Mouse (Mus musculus): ENCODE results near the gene Pebp1. TPM values are rescaled to one million over a fixed set of nuclear protein-coding genes. Genes with fewer than 3 reads are reported as not detected.

The Pebp1 gene
- total and polyA plus RNA-seq, 3 experiments, result 558 to 568 TPM; not detected in 1

- no peak for DNase-seq (ENCODE audit: low read depth, low spot score)
- Histone ChIP-seq H3K36me3 (ENCODE audit: control insufficient read depth in 1 of 2, insufficient read depth in 2 of 2, low read length in 2 of 2) (peaks cover 0 to 13% of the 10 kb centered on the region in 2 experiments; a peak in 2 of 4 replicates), H3K9me3 (replicated peaks; ENCODE audit: insufficient read depth, low read length) (no peaks in the 10 kb centered on the region), H3K27me3 (ENCODE audit: control insufficient read depth in 1 of 2, insufficient read depth in 2 of 2, low read length in 2 of 2) (no peaks in the 10 kb centered on the region), H3K27ac (ENCODE audit: control insufficient read depth, low read depth, low read length) (no peak overlapping the region), H3K4me1 (ENCODE audit: control insufficient read depth in 1 of 2, insufficient read depth in 2 of 2, low read length in 2 of 2) (no peaks in the 10 kb centered on the region), H3K9ac (ENCODE audit: control insufficient read depth, low read depth, low read length, poor library complexity, severe bottlenecking) (no peak overlapping the region), H3K4me3 (ENCODE audit: control insufficient read depth in 1 of 2, insufficient read depth in 1 of 2, low read depth in 2 of 2, low read length in 2 of 2) (no peak overlapping the region), H3K79me2 (ENCODE audit: control insufficient read depth, insufficient read depth, low read length, poor library complexity) (no peaks in the 10 kb centered on the region)
- TF ChIP-seq NELFE (IDR thresholded peaks at IDR 0.05; ENCODE audit: low read depth, low read length), result no peak
- TF ChIP-seq MXI1 (IDR thresholded peaks at IDR 0.05; ENCODE audit: low read depth, low read length), result no peak
- no peak for TF ChIP-seq HCFC1 (IDR thresholded peaks at IDR 0.05; ENCODE audit: low read depth, low read length)
- TF ChIP-seq MAX (IDR thresholded peaks at IDR 0.05; ENCODE audit: low read length), result no peak
- no peak for TF ChIP-seq NRF1 (IDR thresholded peaks at IDR 0.05; ENCODE audit: insufficient read depth, low read depth, low read length, poor library complexity, severe bottlenecking)
- TF ChIP-seq RCOR1 (IDR thresholded peaks at IDR 0.05; ENCODE audit: low read depth, low read length), result no peak
- TF ChIP-seq ZC3H11A (IDR thresholded peaks at IDR 0.05; ENCODE audit: low read depth, low read length), result no peak
- no peak for TF ChIP-seq ETS1 (IDR thresholded peaks at IDR 0.05; ENCODE audit: low read depth, low read length)
- no peak for TF ChIP-seq TAL1 (IDR thresholded peaks at IDR 0.05; ENCODE audit: low read length)
- no peak for TF ChIP-seq ZNF384 (IDR thresholded peaks at IDR 0.05; ENCODE audit: low read depth, low read length)
- TF ChIP-seq ELF1 (IDR thresholded peaks at IDR 0.05; ENCODE audit: low read depth, low read length), result no peak
- no peak for TF ChIP-seq TBP (IDR thresholded peaks at IDR 0.05; ENCODE audit: low read depth, low read length)
- TF ChIP-seq BHLHE40 (IDR thresholded peaks at IDR 0.05; ENCODE audit: borderline replicate concordance, low read depth, low read length), result no peak
- no peak for TF ChIP-seq RAD21 (IDR thresholded peaks at IDR 0.05; ENCODE audit: low read depth, low read length)
- no peak for TF ChIP-seq UBTF (IDR thresholded peaks at IDR 0.05; ENCODE audit: borderline replicate concordance, insufficient read depth, low read depth, low read length)
- no peak for TF ChIP-seq JUND (IDR thresholded peaks at IDR 0.05; ENCODE audit: low read depth, low read length)
- TF ChIP-seq GABPA (IDR thresholded peaks at IDR 0.05; ENCODE audit: low read depth, low read length), result no peak
- no peak for TF ChIP-seq SIN3A (IDR thresholded peaks at IDR 0.05; ENCODE audit: low read length)
- no peak for TF ChIP-seq GATA1 (IDR thresholded peaks at IDR 0.05; ENCODE audit: low read depth, low read length)
These were observed 23.9 kb downstream of the Pebp1 start for GRCm38 (mm10) chr5:117263566-117263965.

- no peak overlapping the region for H3K4me3 ChIP-seq (ENCODE audit: control insufficient read depth in 1 of 2, insufficient read depth in 1 of 2, low read depth in 2 of 2, low read length in 2 of 2)
- no peaks in the 10 kb centered on the region for H3K27me3 ChIP-seq (ENCODE audit: control insufficient read depth in 1 of 2, insufficient read depth in 2 of 2, low read length in 2 of 2)
- H3K9ac ChIP-seq (ENCODE audit: control insufficient read depth, low read depth, low read length, poor library complexity, severe bottlenecking), result no peak overlapping the region
- no peaks in the 10 kb centered on the region for H3K79me2 ChIP-seq (ENCODE audit: control insufficient read depth, insufficient read depth, low read length, poor library complexity)
- DNase-seq (ENCODE audit: low read depth, low spot score), result no peak
- H3K36me3 ChIP-seq (ENCODE audit: control insufficient read depth in 1 of 2, insufficient read depth in 2 of 2, low read length in 2 of 2), result peaks cover 0 to 10% of the 10 kb centered on the region in 2 experiments; a peak in 2 of 4 replicates
- TF ChIP-seq MAZ (IDR thresholded peaks at IDR 0.05; ENCODE audit: low read depth, low read length) (no peak), TBP (IDR thresholded peaks at IDR 0.05; ENCODE audit: low read depth, low read length) (no peak), MAX (IDR thresholded peaks at IDR 0.05; ENCODE audit: low read length) (no peak), POLR2A (IDR thresholded peaks at IDR 0.05; ENCODE audit: control insufficient read depth in 1 of 2, insufficient read depth in 1 of 2, low read depth in 1 of 2, low read length in 2 of 2, poor library complexity in 1 of 2) (no peak), ZNF384 (IDR thresholded peaks at IDR 0.05; ENCODE audit: low read depth, low read length) (no peak), ETS1 (IDR thresholded peaks at IDR 0.05; ENCODE audit: low read depth, low read length) (no peak), MXI1 (IDR thresholded peaks at IDR 0.05; ENCODE audit: low read depth, low read length) (no peak), ELF1 (IDR thresholded peaks at IDR 0.05; ENCODE audit: low read depth, low read length) (no peak), TCF12 (IDR thresholded peaks at IDR 0.05; ENCODE audit: low read depth, low read length) (no peak), USF1 (IDR thresholded peaks at IDR 0.05; ENCODE audit: low read depth, low read length) (no peak), RCOR1 (IDR thresholded peaks at IDR 0.05; ENCODE audit: low read depth, low read length) (no peak), CHD1 (IDR thresholded peaks at IDR 0.05; ENCODE audit: low read depth, low read length) (no peak), BHLHE40 (IDR thresholded peaks at IDR 0.05; ENCODE audit: borderline replicate concordance, low read depth, low read length) (no peak), MEF2A (IDR thresholded peaks at IDR 0.05; ENCODE audit: extremely low read depth, insufficient replicate concordance, low read depth, low read length, poor library complexity, severe bottlenecking) (no peak), SMC3 (IDR thresholded peaks at IDR 0.05; ENCODE audit: low read depth, low read length) (no peak), ZC3H11A (IDR thresholded peaks at IDR 0.05; ENCODE audit: low read depth, low read length) (no peak), NELFE (IDR thresholded peaks at IDR 0.05; ENCODE audit: low read depth, low read length) (no peak), USF2 (IDR thresholded peaks at IDR 0.05; ENCODE audit: borderline replicate concordance in 1 of 2, insufficient read depth in 1 of 2, low read depth in 1 of 2, low read length in 2 of 2) (no peak)
- no peak overlapping the region for H3K27ac ChIP-seq (ENCODE audit: control insufficient read depth, low read depth, low read length)
- no peaks in the 10 kb centered on the region for H3K9me3 ChIP-seq (replicated peaks; ENCODE audit: insufficient read depth, low read length)
- no peaks in the 10 kb centered on the region for H3K4me1 ChIP-seq (ENCODE audit: control insufficient read depth in 1 of 2, insufficient read depth in 2 of 2, low read length in 2 of 2)
These were observed 29.1 kb downstream of the Pebp1 start for GRCm38 (mm10) chr5:117258276-117258675.
